Mouse (Mus musculus): ENCODE data around the gene Tfap2b.

Gene Tfap2b

DNA sequence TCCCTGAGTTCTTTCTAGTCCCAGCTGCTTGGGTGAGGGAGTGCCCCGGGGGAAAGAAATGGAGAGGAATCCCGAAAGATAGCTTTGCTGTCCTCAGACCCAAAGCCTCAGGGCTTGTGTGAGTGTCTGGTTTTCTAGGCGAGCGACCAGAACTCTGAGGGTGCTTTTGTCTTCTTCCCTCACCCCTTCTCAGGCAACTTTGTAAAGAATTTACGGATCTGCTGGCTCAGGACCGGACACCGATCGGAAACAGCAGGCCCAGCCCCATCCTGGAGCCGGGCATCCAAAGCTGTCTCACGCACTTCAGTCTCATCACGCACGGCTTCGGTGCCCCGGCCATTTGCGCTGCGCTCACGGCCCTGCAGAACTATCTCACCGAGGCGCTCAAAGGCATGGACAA is 25.1 kb downstream of the Tfap2b start:
- no peak for DNase-seq (ENCODE audit: low spot score in 2 of 2)

DNA sequence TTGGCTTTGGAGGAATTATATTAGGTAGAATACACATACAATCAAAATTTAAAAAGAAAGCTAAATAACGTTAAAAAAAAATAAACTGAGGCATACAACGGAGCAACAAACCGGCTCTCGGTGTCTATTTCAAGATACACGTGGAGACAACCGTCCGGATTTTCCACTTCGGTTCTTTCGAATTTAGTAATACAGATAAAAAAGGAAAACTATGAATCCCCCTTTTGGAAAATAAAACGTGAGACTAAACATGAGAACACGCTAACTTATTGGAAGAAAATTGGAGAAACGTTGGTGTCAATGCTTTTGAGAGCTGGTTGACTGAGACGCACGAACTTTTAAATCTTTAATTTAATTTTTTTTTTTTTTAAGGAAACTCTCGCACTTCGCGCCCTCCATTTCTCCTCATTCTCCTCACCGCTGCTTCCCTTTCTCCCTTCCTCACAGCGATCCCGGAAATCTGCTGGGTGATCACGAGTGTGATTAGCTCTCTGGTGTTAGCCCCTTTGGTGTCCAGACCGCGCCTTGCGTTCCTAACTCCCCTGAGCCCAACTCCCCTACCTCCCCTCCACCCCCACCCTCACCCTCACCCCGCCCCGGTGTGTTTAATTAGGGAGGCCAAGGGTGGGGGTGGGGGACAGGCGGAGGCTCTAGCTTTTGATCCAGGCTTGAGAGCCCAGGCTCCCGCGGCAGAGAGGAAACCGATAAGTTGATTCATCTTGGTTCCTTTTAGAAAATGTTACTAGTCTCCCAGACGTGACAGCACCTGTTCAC is 25.9 kb downstream of the Tfap2b start:
- no peak for DNase-seq (ENCODE audit: low spot score in 2 of 2)

DNA sequence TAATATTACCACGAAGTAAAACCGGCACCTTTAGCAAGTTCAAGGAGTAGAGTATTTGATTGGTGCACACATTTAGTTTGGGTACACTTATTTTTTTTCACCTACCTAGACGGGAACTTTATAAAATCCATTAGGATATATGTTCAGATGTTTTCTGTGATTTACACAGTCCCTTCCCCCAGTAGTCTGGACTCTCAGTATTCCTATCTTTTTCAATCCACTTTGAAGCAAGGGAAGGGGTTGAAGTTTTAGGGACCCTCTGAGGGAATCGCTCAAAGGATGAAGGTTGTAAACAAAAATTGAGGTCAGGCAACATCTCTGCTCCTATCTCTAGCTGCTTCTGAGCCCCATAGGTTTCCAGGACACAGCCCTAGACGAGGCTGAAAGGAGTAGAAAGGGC is 27.3 kb downstream of the Tfap2b start:
- DNase-seq (ENCODE audit: low spot score in 2 of 2), result no peak

DNA sequence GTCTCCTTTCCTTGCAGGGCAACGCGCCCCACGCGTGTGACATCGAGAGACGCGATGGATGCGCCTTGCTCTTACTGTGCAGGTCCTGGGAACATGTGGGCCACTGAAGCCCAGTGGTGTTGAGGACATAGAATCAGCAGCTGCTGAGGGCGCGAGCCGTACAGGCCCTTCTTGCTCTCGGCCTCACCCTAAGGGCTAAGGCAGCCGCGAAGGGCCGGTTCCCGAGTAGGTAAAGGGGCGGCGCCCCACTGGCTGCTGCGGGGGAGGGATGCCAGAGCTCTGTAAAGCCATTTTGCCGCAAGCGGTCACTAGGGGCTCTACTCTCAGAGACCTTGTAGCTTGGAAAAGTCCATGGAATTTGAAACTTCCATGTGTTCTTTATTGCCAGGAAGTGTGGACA is 27.9 kb downstream of the Tfap2b start:
- DNase-seq (ENCODE audit: low spot score in 2 of 2), result no peak

DNA sequence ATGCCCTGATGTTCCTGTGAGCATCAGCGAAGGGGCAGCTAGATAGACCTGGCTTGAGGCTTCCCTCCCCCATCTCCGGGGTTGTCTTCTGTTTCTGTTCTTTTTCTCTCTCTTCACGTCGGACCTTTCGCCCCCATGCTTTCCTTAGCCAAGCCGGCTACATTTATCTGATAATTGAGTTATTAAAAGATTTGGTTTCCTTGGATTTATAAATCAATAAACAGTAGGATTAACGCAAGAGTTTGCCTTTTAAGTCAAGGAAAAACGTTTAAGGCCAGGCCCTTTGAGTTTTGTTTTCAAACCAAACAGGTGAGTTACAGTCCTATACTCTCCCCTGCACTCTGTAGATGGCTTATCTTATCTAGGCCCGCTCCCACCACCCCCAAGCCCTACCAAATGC is 28.3 kb downstream of the Tfap2b start:
- no peak for DNase-seq (ENCODE audit: low spot score in 2 of 2)

DNA sequence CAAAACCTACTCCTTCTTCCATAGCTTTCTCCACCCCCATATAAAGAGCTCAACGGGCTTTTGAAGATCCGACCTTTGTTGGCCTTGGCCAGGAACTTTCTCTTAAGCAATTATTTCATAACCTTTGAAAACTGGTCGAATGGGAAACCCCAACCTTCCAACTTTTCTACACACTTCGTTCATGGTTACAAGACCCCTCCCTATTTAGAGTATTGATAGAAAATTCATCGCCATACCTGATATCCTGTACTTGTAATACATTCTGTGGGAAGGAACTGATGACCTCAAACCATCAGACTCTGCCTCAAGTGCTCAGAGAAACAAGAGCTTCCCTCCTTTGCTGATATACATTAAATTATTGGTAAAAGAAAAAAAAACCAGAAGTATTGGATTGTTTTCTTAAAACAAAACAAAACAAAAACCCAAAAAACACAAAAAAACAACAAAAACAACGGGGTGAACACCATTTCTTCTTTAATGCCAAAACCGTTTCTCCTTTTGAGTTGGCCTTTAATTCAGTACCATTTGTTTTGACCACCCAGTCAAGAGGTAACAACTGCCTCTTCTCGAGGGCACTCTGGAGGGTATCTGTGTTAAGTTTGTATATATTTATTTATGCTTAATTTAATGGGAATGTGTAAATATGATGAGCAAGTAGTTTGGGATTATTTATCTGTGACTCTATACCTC is 29.2 kb downstream of the Tfap2b start:
- DNase-seq (ENCODE audit: low spot score in 2 of 2), result no peak

DNA sequence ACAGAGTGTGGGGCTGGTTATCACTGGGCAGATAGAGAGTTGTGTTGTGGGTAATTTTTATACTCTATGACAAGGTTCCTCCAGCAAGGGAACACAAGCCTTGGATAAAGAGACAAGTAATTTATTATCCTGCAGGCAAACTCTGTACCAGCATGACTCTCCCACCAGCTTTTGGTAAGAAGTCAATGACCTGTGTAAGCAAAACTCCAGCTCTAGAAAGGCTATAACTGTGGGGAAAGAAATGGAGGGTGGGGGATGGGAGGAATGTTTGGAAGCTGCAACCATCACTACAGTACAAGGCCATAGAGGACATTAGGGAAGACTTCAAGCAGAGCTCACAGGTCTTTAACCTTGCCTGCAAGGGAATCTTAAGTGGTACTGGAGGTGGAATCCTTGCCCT is 31.3 kb downstream of the Tfap2b start:
- DNase-seq (ENCODE audit: low spot score in 2 of 2), result no peak

DNA sequence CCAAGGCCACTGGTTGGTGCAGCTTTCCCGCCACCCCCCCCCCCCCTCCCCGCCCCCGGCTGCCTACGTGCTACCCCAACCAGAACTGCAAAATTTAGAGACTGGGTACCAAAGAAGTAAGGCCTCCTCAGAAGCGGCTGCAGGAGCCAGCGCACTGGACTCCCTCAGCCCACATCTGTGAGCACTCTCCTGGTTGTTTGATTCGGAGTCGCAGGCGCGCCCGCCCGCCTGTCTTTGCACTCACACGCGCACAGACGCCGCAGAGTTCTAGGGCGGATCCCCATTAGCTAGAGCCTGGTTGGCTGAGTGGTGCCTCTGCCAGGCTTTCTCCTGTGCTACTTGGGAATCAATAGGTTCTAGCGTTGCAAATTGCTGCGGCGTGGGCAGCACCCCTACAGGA is 32.6 kb downstream of the Tfap2b start:
- no peak for DNase-seq (ENCODE audit: low spot score in 2 of 2)

DNA sequence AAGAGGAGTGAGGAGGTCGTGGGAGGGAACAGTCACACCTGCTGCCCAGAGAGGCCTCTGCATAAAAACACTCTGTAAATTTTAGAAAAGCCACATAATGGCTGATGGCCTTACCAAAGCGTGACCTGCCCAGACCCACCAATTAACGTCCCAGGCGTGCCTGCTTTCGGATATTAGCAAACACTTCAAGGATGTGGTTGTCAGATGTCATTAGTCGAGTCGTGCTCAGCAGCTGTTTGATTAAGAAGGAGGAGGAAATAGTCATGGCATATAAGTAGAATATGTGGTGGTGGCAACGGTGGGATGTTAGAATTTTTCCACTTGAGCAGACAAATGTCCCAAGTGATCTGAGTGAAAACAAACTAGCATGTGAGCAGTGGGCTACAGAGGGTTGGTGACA is 33.3 kb downstream of the Tfap2b start:
- DNase-seq (ENCODE audit: low spot score in 2 of 2), result no peak

DNA sequence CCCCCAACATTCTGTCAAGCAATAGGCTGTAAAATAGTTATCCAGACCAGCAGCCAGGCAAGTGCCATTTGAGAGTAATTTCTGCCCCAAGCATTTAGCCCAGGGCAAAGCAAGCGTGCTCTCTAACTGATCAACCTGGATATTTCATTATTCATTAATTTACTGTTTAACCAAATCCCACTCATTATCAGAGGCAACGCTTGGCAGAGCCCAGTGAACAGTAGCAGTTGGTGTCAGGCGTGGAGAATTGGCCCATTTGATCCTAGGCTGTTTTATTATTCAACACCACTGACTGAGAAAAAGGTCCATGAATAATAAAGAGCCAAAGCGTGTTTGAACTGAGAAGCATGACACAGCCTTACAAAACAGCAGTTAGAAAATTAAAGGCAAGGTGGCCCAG is 36.3 kb downstream of the Tfap2b start:
- DNase-seq (ENCODE audit: low spot score in 2 of 2), result no peak

DNA sequence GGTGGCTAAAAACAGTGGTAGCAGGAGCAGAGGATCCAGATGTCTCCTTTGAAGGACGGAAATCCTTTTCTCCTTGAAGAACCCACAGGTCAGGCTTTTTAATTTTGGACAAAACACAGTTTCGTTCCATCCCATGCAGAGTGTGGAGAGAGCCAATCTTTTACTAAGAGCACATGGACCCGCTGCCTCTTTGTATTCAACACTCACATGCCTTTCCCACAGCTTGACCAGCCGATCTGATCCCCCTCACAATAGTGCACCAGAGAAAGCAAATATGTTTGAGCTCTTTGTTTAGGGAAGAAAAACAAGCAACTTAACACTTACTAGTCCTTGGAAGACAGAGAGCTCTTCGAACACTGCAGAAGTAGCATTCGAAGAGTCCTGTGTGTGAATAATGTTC is 42.6 kb downstream of the Tfap2b start:
- DNase-seq (ENCODE audit: low spot score in 2 of 2), result no peak

DNA sequence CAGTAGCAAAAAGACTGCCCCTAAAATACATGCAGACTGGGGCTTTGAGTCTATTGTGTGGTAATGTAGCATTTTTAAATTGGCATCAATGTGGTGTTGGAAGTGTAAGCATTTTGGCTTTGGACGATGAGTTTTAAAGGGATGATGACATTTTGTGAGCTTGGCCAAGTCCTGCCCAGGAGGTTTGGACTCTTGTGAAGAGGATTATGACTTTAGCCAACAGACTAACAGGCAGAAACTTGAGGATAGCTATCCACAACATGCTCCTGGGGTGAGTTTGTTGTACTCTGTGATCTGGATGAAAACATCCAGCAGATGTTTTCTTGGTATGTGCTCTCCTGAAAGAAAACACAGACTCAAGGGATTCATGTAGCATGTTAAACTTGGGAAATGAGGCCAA is 60.9 kb downstream of the Tfap2b start:
- no peak for DNase-seq (ENCODE audit: low spot score in 2 of 2)

Measured in frontal cortex, postnatal 10 days (tissue).